Mouse (Mus musculus): ENCODE data around the gene 1700069L16Rik.

The 1700069L16Rik gene

GRCm38 (mm10) chr5:113734376-113734775 lies 9.8 kb upstream of the 1700069L16Rik start:
- no peak for DNase-seq (ENCODE audit: low spot score in 2 of 2)

GRCm38 (mm10) chr5:113732182-113732581 lies 7.6 kb upstream of the 1700069L16Rik start:
- peak in 1 of 2 experiments; percentile 70 for DNase-seq (ENCODE audit: low spot score in 2 of 2)

GRCm38 (mm10) chr5:113731174-113731573 lies 6.6 kb upstream of the 1700069L16Rik start:
- no peak for DNase-seq (ENCODE audit: low spot score in 2 of 2)

- no peak for DNase-seq (ENCODE audit: low spot score in 2 of 2)
These were observed 6.1 kb upstream of the 1700069L16Rik start for GRCm38 (mm10) chr5:113730641-113731121.

- no peak for DNase-seq (ENCODE audit: low spot score in 2 of 2)
These were observed 4.1 kb upstream of the 1700069L16Rik start for GRCm38 (mm10) chr5:113728691-113729090.

GRCm38 (mm10) chr5:113728011-113728410 lies 3.4 kb upstream of the 1700069L16Rik start:
- DNase-seq (ENCODE audit: low spot score in 2 of 2), result peak in 1 of 2 experiments; percentile 43

- no peak for DNase-seq (ENCODE audit: low spot score in 2 of 2)
These were observed 2.7 kb upstream of the 1700069L16Rik start for GRCm38 (mm10) chr5:113727238-113727637.

- no peak for DNase-seq (ENCODE audit: low spot score in 2 of 2)
These were observed 2.0 kb upstream of the 1700069L16Rik start for GRCm38 (mm10) chr5:113726618-113727017.

GRCm38 (mm10) chr5:113725417-113725816 lies 845 bp upstream of the 1700069L16Rik start:
- DNase-seq (ENCODE audit: low spot score in 2 of 2), result no peak

GRCm38 (mm10) chr5:113723567-113724237 lies 870 bp downstream of the 1700069L16Rik start:
- peak in 1 of 2 experiments; percentile 80 for DNase-seq (ENCODE audit: low spot score in 2 of 2)

GRCm38 (mm10) chr5:113722224-113723013 lies 2.2 kb downstream of the 1700069L16Rik start:
- no peak for DNase-seq (ENCODE audit: low spot score in 2 of 2)

- peak in 1 of 2 experiments; percentile 75 for DNase-seq (ENCODE audit: low spot score in 2 of 2)
These were observed 5.3 kb downstream of the 1700069L16Rik start for GRCm38 (mm10) chr5:113719221-113719661.

GRCm38 (mm10) chr5:113716581-113717388 lies 7.8 kb downstream of the 1700069L16Rik start:
- DNase-seq (ENCODE audit: low spot score in 2 of 2), result peak in 1 of 2 experiments; percentile 39

GRCm38 (mm10) chr5:113712861-113713260 lies 11.7 kb downstream of the 1700069L16Rik start:
- no peak for DNase-seq (ENCODE audit: low spot score in 2 of 2)

GRCm38 (mm10) chr5:113703803-113704585 lies 20.6 kb downstream of the 1700069L16Rik start:
- DNase-seq (ENCODE audit: low spot score in 2 of 2), result no peak

GRCm38 (mm10) chr5:113700388-113701023 lies 24.1 kb downstream of the 1700069L16Rik start:
- DNase-seq (ENCODE audit: low spot score in 2 of 2), result no peak

- DNase-seq (ENCODE audit: low spot score in 2 of 2), result no peak
These were observed 30.2 kb downstream of the 1700069L16Rik start for GRCm38 (mm10) chr5:113694415-113694814.

GRCm38 (mm10) chr5:113694000-113694399 lies 30.6 kb downstream of the 1700069L16Rik start:
- no peak for DNase-seq (ENCODE audit: low spot score in 2 of 2)

- DNase-seq (ENCODE audit: low spot score in 2 of 2), result no peak
These were observed 31.3 kb downstream of the 1700069L16Rik start for GRCm38 (mm10) chr5:113693196-113693755.

- DNase-seq (ENCODE audit: low spot score in 2 of 2), result no peak
These were observed 33.7 kb downstream of the 1700069L16Rik start for GRCm38 (mm10) chr5:113690866-113691265.

All from cerebellum, postnatal 4 days (tissue).